Mouse (Mus musculus): ENCODE results near the gene Slc26a8. TPM values are rescaled to one million over a fixed set of nuclear protein-coding genes. Genes with fewer than 3 reads are reported as not detected.

The Slc26a8 gene
- polyA plus RNA-seq, 1 experiment from 2014 or later, result 0.24 TPM

- WGBS, result 88% methylated on average over 4 of the region's 4 CpGs
- peaks cover 38% of the 10 kb centered on the region for H3K36me3 ChIP-seq (ENCODE audit: control insufficient read depth, insufficient read depth, low read length)
- DNase-seq (ENCODE audit: low spot score), result no peak
- H3K4me3 ChIP-seq (ENCODE audit: low read depth, low read length), result no peak within 1 kb of the TSS
- no peaks in the 10 kb centered on the region for H3K4me1 ChIP-seq (replicated peaks; ENCODE audit: control insufficient read depth, insufficient read depth)
- no peak within 1 kb of the TSS for H3K9ac ChIP-seq (ENCODE audit: low read length)
- H3K4me2 ChIP-seq (replicated peaks; ENCODE audit: low read depth), result no peak within 1 kb of the TSS
- TF ChIP-seq EP300 (optimal IDR thresholded peaks at IDR 0.05), result no peak
- TF ChIP-seq CTCF (IDR thresholded peaks at IDR 0.05; ENCODE audit: low read depth), result no peak
- no peaks in the 10 kb centered on the region for H3K27me3 ChIP-seq (ENCODE audit: control insufficient read depth, insufficient read depth, low read length)
- H3K9me3 ChIP-seq (ENCODE audit: control insufficient read depth, low read length), result no peaks in the 10 kb centered on the region
- ATAC-seq (ENCODE audit: low FRiP score, low TSS enrichment), result no peak
- H3K27ac ChIP-seq (replicated peaks), result no peak within 1 kb of the TSS
Measured at GRCm38 (mm10) chr17:28725783-28726182, 35.8 kb upstream of the Slc26a8 start, which contains the start of gene AC170998.1. Gene AC170998.1 (plus strand): TSS chr17:28726083.

DNA sequence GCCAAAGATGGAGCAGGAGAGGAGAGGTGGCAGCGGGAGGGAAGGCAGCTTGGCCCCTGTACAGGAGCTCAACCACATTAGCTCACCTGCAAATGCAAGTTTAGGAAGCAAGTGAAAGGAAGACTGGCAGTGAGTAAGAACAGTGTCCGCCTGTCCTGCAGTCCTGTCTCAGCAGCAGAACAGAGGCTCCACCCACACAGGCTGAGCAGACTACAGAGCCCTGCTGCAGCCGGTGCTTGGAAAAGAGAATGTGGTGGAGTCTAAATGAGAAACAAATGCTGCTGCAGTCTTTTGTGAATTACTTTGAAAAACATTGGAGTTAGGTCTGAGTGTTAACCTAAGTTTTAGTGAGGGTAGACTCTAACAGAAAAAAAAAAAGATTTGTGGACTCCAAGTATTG is 27.5 kb upstream of the Slc26a8 start:
- H3K27ac ChIP-seq (replicated peaks), result peak overlapping the region; percentile 18; the same call in 1 of the 2 replicates
- H3K36me3 ChIP-seq (ENCODE audit: control insufficient read depth, insufficient read depth, low read length), result peaks cover 19% of the 10 kb centered on the region; the same call in 1 of the 2 replicates
- TF ChIP-seq CTCF (IDR thresholded peaks at IDR 0.05; ENCODE audit: low read depth), result no peak
- no peak for TF ChIP-seq EP300 (optimal IDR thresholded peaks at IDR 0.05)

DNA sequence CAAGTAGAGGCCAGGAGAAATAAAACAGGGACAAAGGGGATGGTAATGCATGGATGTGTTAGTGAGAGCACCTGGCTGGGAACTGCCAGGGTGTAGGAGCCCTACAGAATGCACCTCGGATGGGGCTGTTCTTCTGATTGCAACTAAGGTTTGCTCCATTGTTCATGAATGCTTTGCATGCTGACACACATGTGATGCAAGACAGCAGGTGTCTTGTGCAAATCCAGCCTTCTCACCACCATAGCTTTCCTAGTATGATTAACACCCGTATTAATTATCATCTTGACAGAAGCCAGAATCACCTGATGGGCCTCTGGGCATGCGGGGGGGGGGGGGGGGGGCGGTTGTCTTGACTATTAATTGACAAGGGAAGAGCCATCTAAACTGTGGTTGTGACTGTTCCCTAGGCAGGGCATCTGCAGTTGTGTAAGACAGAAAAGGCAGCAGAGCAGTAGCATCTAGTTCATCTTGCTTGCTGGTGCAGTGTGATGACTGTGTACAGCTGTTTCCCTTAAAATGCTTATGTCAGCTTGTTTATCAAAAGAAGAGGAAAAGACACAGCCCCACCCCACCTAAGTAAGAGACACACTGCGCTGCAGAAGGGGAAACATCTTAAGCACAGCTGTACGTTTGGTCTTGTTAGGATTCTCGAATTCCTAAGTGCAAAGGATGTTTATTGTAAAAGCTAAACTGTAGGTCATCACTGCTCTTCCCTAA is 26.0 kb upstream of the Slc26a8 start:
- Histone ChIP-seq H3K9me3 (ENCODE audit: control insufficient read depth, low read length) (no peaks in the 10 kb centered on the region), H3K4me2 (replicated peaks; ENCODE audit: low read depth) (no peak overlapping the region), H3K4me1 (replicated peaks; ENCODE audit: control insufficient read depth, insufficient read depth) (no peaks in the 10 kb centered on the region), H3K36me3 (ENCODE audit: control insufficient read depth, insufficient read depth, low read length) (peaks cover 13% of the 10 kb centered on the region; the same call in 1 of the 2 replicates), H3K4me3 (ENCODE audit: low read depth, low read length) (no peak overlapping the region), H3K27me3 (ENCODE audit: control insufficient read depth, insufficient read depth, low read length) (no peaks in the 10 kb centered on the region), H3K27ac (replicated peaks) (no peak overlapping the region), H3K9ac (ENCODE audit: low read length) (no peak overlapping the region)
- DNase-seq (ENCODE audit: low spot score) (no peak), ATAC-seq (ENCODE audit: low FRiP score, low TSS enrichment) (peak; percentile 41; the same call in 1 of the 2 replicates)
- 39% methylated on average over 7 of the region's 7 CpGs for WGBS
- TF ChIP-seq CTCF (IDR thresholded peaks at IDR 0.05; ENCODE audit: low read depth), result no peak
- TF ChIP-seq EP300 (optimal IDR thresholded peaks at IDR 0.05), result no peak

More for the DNA sequence above, 27.5 kb upstream of the Slc26a8 start:
- 58% methylated on average over 3 of the region's 3 CpGs for WGBS
- Histone ChIP-seq H3K9me3 (ENCODE audit: control insufficient read depth, low read length) (no peaks in the 10 kb centered on the region), H3K9ac (ENCODE audit: low read length) (no peak overlapping the region), H3K4me1 (replicated peaks; ENCODE audit: control insufficient read depth, insufficient read depth) (no peaks in the 10 kb centered on the region), H3K4me2 (replicated peaks; ENCODE audit: low read depth) (no peak overlapping the region), H3K4me3 (ENCODE audit: low read depth, low read length) (no peak overlapping the region), H3K27me3 (ENCODE audit: control insufficient read depth, insufficient read depth, low read length) (no peaks in the 10 kb centered on the region)
- DNase-seq (ENCODE audit: low spot score) (no peak), ATAC-seq (ENCODE audit: low FRiP score, low TSS enrichment) (no peak)

GRCm38 (mm10) chr17:28714006-28714405 is 24.0 kb upstream of the Slc26a8 start:
- TF ChIP-seq CTCF (IDR thresholded peaks at IDR 0.05; ENCODE audit: low read depth), result peak; percentile 39
- no peak for TF ChIP-seq EP300 (optimal IDR thresholded peaks at IDR 0.05)
- H3K9me3 ChIP-seq (ENCODE audit: control insufficient read depth, low read length), result no peaks in the 10 kb centered on the region
- peaks cover 6% of the 10 kb centered on the region; the same call in 1 of the 2 replicates for H3K36me3 ChIP-seq (ENCODE audit: control insufficient read depth, insufficient read depth, low read length)
- H3K4me2 ChIP-seq (replicated peaks; ENCODE audit: low read depth), result no peak overlapping the region
- H3K9ac ChIP-seq (ENCODE audit: low read length), result no peak overlapping the region
- H3K27me3 ChIP-seq (ENCODE audit: control insufficient read depth, insufficient read depth, low read length), result no peaks in the 10 kb centered on the region
- no peak overlapping the region for H3K27ac ChIP-seq (replicated peaks)
- DNase-seq (ENCODE audit: low spot score) (no peak), ATAC-seq (ENCODE audit: low FRiP score, low TSS enrichment) (no peak)
- no peaks in the 10 kb centered on the region for H3K4me1 ChIP-seq (replicated peaks; ENCODE audit: control insufficient read depth, insufficient read depth)
- 100% methylated on average over 3 of the region's 3 CpGs for WGBS
- H3K4me3 ChIP-seq (ENCODE audit: low read depth, low read length), result no peak overlapping the region

DNA sequence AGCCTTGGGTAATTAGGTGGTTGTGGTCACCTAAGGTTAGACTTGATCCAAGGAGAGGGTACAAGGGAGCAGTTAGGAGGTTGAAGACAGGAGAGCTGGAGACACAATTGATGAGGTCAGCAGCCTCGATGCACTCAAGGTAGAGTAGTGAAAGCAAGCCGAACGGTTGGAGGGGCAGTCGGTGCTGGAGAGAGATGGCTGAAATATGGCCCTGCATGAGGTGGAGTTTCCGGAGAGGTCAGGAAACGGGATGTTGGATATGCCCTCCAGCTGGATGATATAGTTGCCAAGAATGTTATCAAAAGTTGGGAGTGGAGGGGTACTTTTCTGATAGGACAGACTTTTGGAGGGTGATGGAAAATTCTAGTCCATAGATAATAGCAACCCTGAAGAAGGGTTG is 22.3 kb upstream of the Slc26a8 start:
- Histone ChIP-seq H3K27me3 (ENCODE audit: control insufficient read depth, insufficient read depth, low read length) (no peaks in the 10 kb centered on the region), H3K9me3 (ENCODE audit: control insufficient read depth, low read length) (no peaks in the 10 kb centered on the region), H3K36me3 (ENCODE audit: control insufficient read depth, insufficient read depth, low read length) (peaks cover 6% of the 10 kb centered on the region; the same call in 1 of the 2 replicates), H3K4me3 (ENCODE audit: low read depth, low read length) (no peak overlapping the region), H3K4me2 (replicated peaks; ENCODE audit: low read depth) (no peak overlapping the region), H3K9ac (ENCODE audit: low read length) (no peak overlapping the region), H3K4me1 (replicated peaks; ENCODE audit: control insufficient read depth, insufficient read depth) (no peaks in the 10 kb centered on the region), H3K27ac (replicated peaks) (no peak overlapping the region)
- TF ChIP-seq CTCF (IDR thresholded peaks at IDR 0.05; ENCODE audit: low read depth) (no peak), EP300 (optimal IDR thresholded peaks at IDR 0.05) (no peak)
- 70% methylated on average over 6 of the region's 6 CpGs for WGBS
- ATAC-seq (ENCODE audit: low FRiP score, low TSS enrichment) (no peak), DNase-seq (ENCODE audit: low spot score) (no peak)

GRCm38 (mm10) chr17:28711237-28711636 is 21.2 kb upstream of the Slc26a8 start:
- Histone ChIP-seq H3K27ac (replicated peaks) (no peak overlapping the region), H3K9me3 (ENCODE audit: control insufficient read depth, low read length) (no peaks in the 10 kb centered on the region), H3K4me2 (replicated peaks; ENCODE audit: low read depth) (no peak overlapping the region), H3K4me3 (ENCODE audit: low read depth, low read length) (no peak overlapping the region), H3K27me3 (ENCODE audit: control insufficient read depth, insufficient read depth, low read length) (no peaks in the 10 kb centered on the region), H3K9ac (ENCODE audit: low read length) (no peak overlapping the region), H3K36me3 (ENCODE audit: control insufficient read depth, insufficient read depth, low read length) (no peaks in the 10 kb centered on the region), H3K4me1 (replicated peaks; ENCODE audit: control insufficient read depth, insufficient read depth) (no peaks in the 10 kb centered on the region)
- TF ChIP-seq CTCF (IDR thresholded peaks at IDR 0.05; ENCODE audit: low read depth) (no peak), EP300 (optimal IDR thresholded peaks at IDR 0.05) (no peak)
- ATAC-seq (ENCODE audit: low FRiP score, low TSS enrichment) (no peak), DNase-seq (ENCODE audit: low spot score) (no peak)
- 89% methylated on average over 6 of the region's 6 CpGs for WGBS

All from stomach, postnatal 0 days (tissue).